16 mouse cellular contexts compared by ENCODE assay signal in the genomic region with DNA sequence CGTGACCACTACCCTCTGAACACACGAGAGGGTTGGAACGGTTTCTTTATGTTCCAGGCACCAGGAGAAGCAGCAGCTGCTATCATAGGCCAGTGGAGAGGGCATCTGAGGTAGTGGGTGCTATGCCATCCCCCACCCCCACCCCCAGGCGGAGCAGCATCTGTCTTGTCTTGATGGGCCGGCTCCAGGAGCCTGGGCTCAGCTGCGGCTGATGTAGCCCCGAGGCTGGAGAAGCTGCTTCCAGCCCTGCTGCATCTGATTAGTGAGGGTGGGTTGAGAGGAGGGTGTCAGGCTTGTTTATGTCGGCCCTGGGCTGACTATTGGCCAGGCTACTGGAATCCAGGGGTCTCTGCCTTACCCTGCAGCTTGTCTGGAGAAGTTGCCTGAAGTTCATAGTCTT. TPM values are rescaled to one million over a fixed set of nuclear protein-coding genes. Genes with fewer than 3 reads are reported as not detected.
DNase-seq lines count a peak whose midpoint lies in the region; ATAC-seq lines count a peak whose summit lies in the region.
"Had no signal": no experiment of that assay in that cellular context is flagged by ENCODE, and none has a peak within 500 bp of the region (broad histone marks: within the 10 kb centered on the region; RNA-seq: fewer than 3 reads in every experiment).

No protein-coding gene starts in this region.

- no peaks in the 10 kb centered on the region for H3K27me3 ChIP-seq in forebrain, embryonic 12.5 days
- no peaks in the 10 kb centered on the region for H3K27me3 ChIP-seq in forebrain, embryonic 14.5 days (replicated peaks; ENCODE audit: control insufficient read depth, insufficient read depth, low read length)
- H3K27me3 ChIP-seq in midbrain, embryonic 13.5 days, result no peaks in the 10 kb centered on the region
- no peaks in the 10 kb centered on the region for H3K27me3 ChIP-seq in midbrain, embryonic 15.5 days (replicated peaks)
- no peaks in the 10 kb centered on the region for H3K27me3 ChIP-seq in hindbrain, embryonic 13.5 days
- no peaks in the 10 kb centered on the region for H3K27me3 ChIP-seq in neural tube, embryonic 14.5 days (ENCODE audit: control insufficient read depth, insufficient read depth, low read length)
- H3K27me3 ChIP-seq: embryonic facial prominence, embryonic 13.5 days; heart, embryonic 12.5 days; liver, embryonic 12.5 days had no signal

- no peak overlapping the region for H3K4me2 ChIP-seq in forebrain, embryonic 12.5 days
- H3K4me2 ChIP-seq in forebrain, embryonic 14.5 days (ENCODE audit: low read length), result no peak overlapping the region
- no peak overlapping the region for H3K4me2 ChIP-seq in midbrain, embryonic 13.5 days (replicated peaks)
- H3K4me2 ChIP-seq in midbrain, embryonic 15.5 days, result no peak overlapping the region
- no peak overlapping the region for H3K4me2 ChIP-seq in hindbrain, embryonic 13.5 days
- no peak overlapping the region for H3K4me2 ChIP-seq in neural tube, embryonic 14.5 days (ENCODE audit: low read depth, low read length)
- H3K4me2 ChIP-seq: embryonic facial prominence, embryonic 13.5 days; heart, embryonic 12.5 days; liver, embryonic 12.5 days had no signal

- peak; percentile 27; the same call in 1 of the 2 replicates for ATAC-seq in forebrain, embryonic 12.5 days (ENCODE audit: low FRiP score)
- ATAC-seq in forebrain, embryonic 14.5 days, result no peak
- peak; percentile 79 for ATAC-seq in midbrain, embryonic 13.5 days
- ATAC-seq in midbrain, embryonic 15.5 days (replicated peaks), result no peak
- peak; percentile 76; the same call in 1 of the 2 replicates for ATAC-seq in hindbrain, embryonic 13.5 days (ENCODE audit: low FRiP score)
- peak; percentile 63; the same call in 1 of the 2 replicates for ATAC-seq in neural tube, embryonic 14.5 days (ENCODE audit: low read depth)
- ATAC-seq: activated CD4-positive, CD25-positive, alpha-beta regulatory T cell, adult 4 months; liver, embryonic 12.5 days had no signal

- no peaks in the 10 kb centered on the region for H3K4me1 ChIP-seq in forebrain, embryonic 12.5 days
- no peaks in the 10 kb centered on the region for H3K4me1 ChIP-seq in forebrain, embryonic 14.5 days (ENCODE audit: control insufficient read depth, insufficient read depth, low read length)
- peaks cover 13% of the 10 kb centered on the region for H3K4me1 ChIP-seq in midbrain, embryonic 13.5 days (replicated peaks)
- no peaks in the 10 kb centered on the region for H3K4me1 ChIP-seq in midbrain, embryonic 15.5 days
- H3K4me1 ChIP-seq in hindbrain, embryonic 13.5 days (replicated peaks), result peaks cover 15% of the 10 kb centered on the region
- H3K4me1 ChIP-seq in neural tube, embryonic 14.5 days (ENCODE audit: control insufficient read depth, insufficient read depth, low read length), result no peaks in the 10 kb centered on the region
- H3K4me1 ChIP-seq: heart, embryonic 12.5 days had no signal

- no peak overlapping the region for H3K4me3 ChIP-seq in forebrain, embryonic 12.5 days (replicated peaks)
- H3K4me3 ChIP-seq in forebrain, embryonic 14.5 days (ENCODE audit: low read depth, low read length), result no peak overlapping the region
- no peak overlapping the region for H3K4me3 ChIP-seq in midbrain, embryonic 13.5 days (replicated peaks)
- H3K4me3 ChIP-seq in midbrain, embryonic 15.5 days, result no peak overlapping the region
- H3K4me3 ChIP-seq in hindbrain, embryonic 13.5 days, result no peak overlapping the region
- H3K4me3 ChIP-seq in neural tube, embryonic 14.5 days (ENCODE audit: low read depth, low read length), result no peak overlapping the region
- H3K4me3 ChIP-seq: embryonic facial prominence, embryonic 13.5 days; heart, embryonic 12.5 days; liver, embryonic 12.5 days had no signal

- no peak for DNase-seq in forebrain, embryonic 14.5 days (ENCODE audit: low spot score)
- DNase-seq in kidney, postnatal 25 days, result no peak
- no peak for DNase-seq in adipocyte (ENCODE audit: low spot score)
- DNase-seq: cerebellum, postnatal 25 days; gastrocnemius, postnatal 10 days; kidney, adult 2 months; kidney, postnatal 4 days had no signal

- 71% methylated on average over 8 of the region's 8 CpGs for WGBS in forebrain, embryonic 12.5 days
- 76% methylated on average over 8 of the region's 8 CpGs for WGBS in forebrain, embryonic 14.5 days
- 65% methylated on average over 8 of the region's 8 CpGs for WGBS in midbrain, embryonic 13.5 days
- 52% methylated on average over 8 of the region's 8 CpGs for WGBS in midbrain, embryonic 15.5 days
- WGBS in hindbrain, embryonic 13.5 days, result 32% methylated on average over 8 of the region's 8 CpGs
- 29% methylated on average over 8 of the region's 8 CpGs for WGBS in neural tube, embryonic 14.5 days

- peaks cover 7% of the 10 kb centered on the region; the same call in 1 of the 2 replicates for H3K36me3 ChIP-seq in forebrain, embryonic 12.5 days (replicated peaks)
- no peaks in the 10 kb centered on the region for H3K36me3 ChIP-seq in forebrain, embryonic 14.5 days (ENCODE audit: control insufficient read depth, insufficient read depth, low read length)
- H3K36me3 ChIP-seq in midbrain, embryonic 13.5 days, result peaks cover 9% of the 10 kb centered on the region; the same call in 1 of the 2 replicates
- 0 out of 2 replicates have a peak, but pooled peaks cover 3% of the 10 kb centered on the region for H3K36me3 ChIP-seq in midbrain, embryonic 15.5 days (replicated peaks)
- H3K36me3 ChIP-seq in hindbrain, embryonic 13.5 days, result peaks cover 22% of the 10 kb centered on the region
- no peaks in the 10 kb centered on the region for H3K36me3 ChIP-seq in neural tube, embryonic 14.5 days (ENCODE audit: control insufficient read depth, insufficient read depth, low read length)

- peak overlapping the region; percentile 31; the same call in 1 of the 2 replicates for H3K27ac ChIP-seq in forebrain, embryonic 12.5 days
- no peak overlapping the region; the same call in 1 of the 2 replicates for H3K27ac ChIP-seq in forebrain, embryonic 14.5 days (ENCODE audit: low read depth, low read length)
- H3K27ac ChIP-seq in midbrain, embryonic 13.5 days, result 0 out of 2 replicates have a peak overlapping the region, but pooled peaks have one; percentile 51
- H3K27ac ChIP-seq in midbrain, embryonic 15.5 days, result no peak overlapping the region
- peak overlapping the region; percentile 49 for H3K27ac ChIP-seq in hindbrain, embryonic 13.5 days
- H3K27ac ChIP-seq in neural tube, embryonic 14.5 days (ENCODE audit: low read depth, low read length), result no peak overlapping the region
- H3K27ac ChIP-seq: embryonic facial prominence, embryonic 13.5 days; liver, embryonic 12.5 days had no signal

- H3K9ac ChIP-seq in forebrain, embryonic 12.5 days, result no peak overlapping the region
- H3K9ac ChIP-seq in forebrain, embryonic 14.5 days (ENCODE audit: low read length), result no peak overlapping the region
- H3K9ac ChIP-seq in midbrain, embryonic 13.5 days (replicated peaks), result no peak overlapping the region
- no peak overlapping the region for H3K9ac ChIP-seq in midbrain, embryonic 15.5 days
- no peak overlapping the region for H3K9ac ChIP-seq in hindbrain, embryonic 13.5 days
- H3K9ac ChIP-seq in neural tube, embryonic 14.5 days (replicated peaks; ENCODE audit: low read depth, low read length), result no peak overlapping the region
- H3K9ac ChIP-seq: embryonic facial prominence, embryonic 13.5 days; heart, embryonic 12.5 days; liver, embryonic 12.5 days had no signal

- no peaks in the 10 kb centered on the region for H3K9me3 ChIP-seq in forebrain, embryonic 12.5 days
- no peaks in the 10 kb centered on the region for H3K9me3 ChIP-seq in forebrain, embryonic 14.5 days (replicated peaks; ENCODE audit: control insufficient read depth, low read length)
- no peaks in the 10 kb centered on the region for H3K9me3 ChIP-seq in midbrain, embryonic 13.5 days
- H3K9me3 ChIP-seq in midbrain, embryonic 15.5 days, result no peaks in the 10 kb centered on the region
- no peaks in the 10 kb centered on the region for H3K9me3 ChIP-seq in hindbrain, embryonic 13.5 days
- no peaks in the 10 kb centered on the region for H3K9me3 ChIP-seq in neural tube, embryonic 14.5 days (ENCODE audit: control insufficient read depth, low read length)
- H3K9me3 ChIP-seq: embryonic facial prominence, embryonic 13.5 days; heart, embryonic 12.5 days; liver, embryonic 12.5 days had no signal

RNA-seq across cellular contexts. Expression of gene Cilp, which starts 33.7 kb away (rescaled TPM):
- 0.65 and 0.68 TPM in 2 replicates for polyA plus RNA-seq in forebrain, embryonic 12.5 days (2016; fragmentation: Nextera tagmentation; extraction: Ambion mirVana)
- polyA plus RNA-seq in forebrain, embryonic 14.5 days (2014; fragmentation: Nextera tagmentation; extraction: Ambion mirVana), result 0.20 and 0.30 TPM in 2 replicates
- 0.24 and 0.30 TPM in 2 replicates for polyA plus RNA-seq in midbrain, embryonic 13.5 days (2015; fragmentation: Nextera tagmentation; extraction: Ambion mirVana)
- polyA plus RNA-seq in midbrain, embryonic 15.5 days (2015; fragmentation: Nextera tagmentation; extraction: Ambion mirVana), result 0.19 and 0.26 TPM in 2 replicates
- polyA plus RNA-seq in hindbrain, embryonic 13.5 days (2015; fragmentation: Nextera tagmentation; extraction: Ambion mirVana), result 0.57 and 0.60 TPM in 2 replicates
- polyA plus RNA-seq in neural tube, embryonic 14.5 days (2014; fragmentation: Nextera tagmentation; extraction: Ambion mirVana), result 0.23 and 0.57 TPM in 2 replicates
- polyA plus RNA-seq: activated CD4-positive, CD25-positive, alpha-beta regulatory T cell, adult 4 months; heart, embryonic 12.5 days had no signal

RNA-seq across cellular contexts. Expression of gene Parp16, which starts 36.1 kb away (rescaled TPM):
- 5.7 and 5.9 TPM in 2 replicates for polyA plus RNA-seq in forebrain, embryonic 12.5 days (2016; fragmentation: Nextera tagmentation; extraction: Ambion mirVana)
- polyA plus RNA-seq in forebrain, embryonic 14.5 days (2014; fragmentation: Nextera tagmentation; extraction: Ambion mirVana), result 4.2 and 4.4 TPM in 2 replicates
- polyA plus RNA-seq in midbrain, embryonic 13.5 days (2015; fragmentation: Nextera tagmentation; extraction: Ambion mirVana), result 4.8 and 5.6 TPM in 2 replicates
- 6.8 and 7.6 TPM in 2 replicates for polyA plus RNA-seq in midbrain, embryonic 15.5 days (2015; fragmentation: Nextera tagmentation; extraction: Ambion mirVana)
- 5.9 and 6.1 TPM in 2 replicates for polyA plus RNA-seq in hindbrain, embryonic 13.5 days (2015; fragmentation: Nextera tagmentation; extraction: Ambion mirVana)
- 5.3 and 6.7 TPM in 2 replicates for polyA plus RNA-seq in neural tube, embryonic 14.5 days (2014; fragmentation: Nextera tagmentation; extraction: Ambion mirVana)

Comparison
In these comparisons a context has a peak if more than half of its experiments do, and no peak if none do; other contexts are left out.
1. ATAC-seq: peak in forebrain, embryonic 12.5 days (single experiment), midbrain, embryonic 13.5 days (single experiment), hindbrain, embryonic 13.5 days (single experiment) and neural tube, embryonic 14.5 days (single experiment); none in forebrain, embryonic 14.5 days (single experiment) and midbrain, embryonic 15.5 days (single experiment).
2. H3K27ac ChIP-seq: peak in forebrain, embryonic 12.5 days (single experiment), midbrain, embryonic 13.5 days (single experiment) and hindbrain, embryonic 13.5 days (single experiment); none in forebrain, embryonic 14.5 days (single experiment), midbrain, embryonic 15.5 days (single experiment) and neural tube, embryonic 14.5 days (single experiment).